Mouse (Mus musculus) layer of hippocampus, postnatal 25 days (tissue): ENCODE results near the gene Ntmt1. TPM values are rescaled to one million over a fixed set of nuclear protein-coding genes. Genes with fewer than 3 reads are reported as not detected.
A peak's percentile ranks its signal among the peaks of the same experiment; 100 is the strongest.

Experiments used
- DNase-seq, 2 experiments: peaks; one replicate each; pipeline ENCODE4 v3.0.0; 2022; ENCODE audit warnings: mixed read lengths in 2 of 2, low spot score in 1 of 2; ENCODE audit errors: extremely low spot score in 1 of 2
- total RNA-seq, 2 experiments: library from RNA; stranded (reverse); gene quantifications; 2 replicates each; pipeline ENCODE4 v1.2.3; 2021

The Ntmt1 gene
- total RNA-seq, 2 experiments from 2014 or later: 34.8 to 35.2 TPM

DNA sequence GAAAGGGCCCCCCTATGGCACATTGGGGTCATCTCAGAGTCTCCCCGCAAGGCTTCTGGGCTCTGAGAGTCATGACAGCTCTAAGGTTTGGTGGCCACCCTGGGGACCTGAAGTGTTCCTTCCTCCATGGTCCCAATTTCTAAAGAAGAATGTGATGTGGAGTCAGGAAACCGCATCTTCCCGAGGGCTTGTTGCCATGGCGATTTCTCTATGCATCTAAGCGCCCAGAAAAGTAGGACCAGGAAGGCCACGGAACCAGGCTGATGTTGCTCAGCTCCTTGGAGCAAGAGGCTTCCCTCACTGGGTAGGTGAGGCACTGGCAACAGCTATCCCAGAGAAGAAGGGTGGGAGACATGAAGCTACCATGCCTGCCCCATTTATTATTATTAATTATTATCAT lies 49.5 kb downstream of the Ntmt1 start:
- DNase-seq: no peak

DNA sequence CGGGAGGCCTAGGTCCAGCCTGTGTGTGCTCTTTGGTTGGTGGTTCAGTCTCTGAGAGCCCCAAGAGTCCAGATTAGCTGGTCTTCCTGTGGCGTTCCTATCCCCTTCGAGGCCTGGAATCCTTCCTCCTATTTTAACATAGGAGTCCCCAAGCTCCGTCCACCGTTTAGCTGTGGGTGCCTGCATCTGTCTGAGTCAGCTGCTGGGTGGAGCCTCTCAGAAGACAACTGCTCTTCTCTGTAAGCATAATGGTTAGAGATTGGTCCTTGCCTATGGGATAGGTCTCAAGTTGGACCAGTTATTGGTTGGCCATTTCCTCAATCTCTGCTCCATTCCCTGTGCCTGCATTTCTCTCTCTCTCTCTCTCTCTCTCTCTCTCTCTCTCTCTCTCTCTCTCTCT lies 52.2 kb downstream of the Ntmt1 start:
- DNase-seq: no peak

- no peak for DNase-seq
Measured at GRCm38 (mm10) chr2:30862081-30862480, 54.5 kb downstream of the Ntmt1 start.

DNA sequence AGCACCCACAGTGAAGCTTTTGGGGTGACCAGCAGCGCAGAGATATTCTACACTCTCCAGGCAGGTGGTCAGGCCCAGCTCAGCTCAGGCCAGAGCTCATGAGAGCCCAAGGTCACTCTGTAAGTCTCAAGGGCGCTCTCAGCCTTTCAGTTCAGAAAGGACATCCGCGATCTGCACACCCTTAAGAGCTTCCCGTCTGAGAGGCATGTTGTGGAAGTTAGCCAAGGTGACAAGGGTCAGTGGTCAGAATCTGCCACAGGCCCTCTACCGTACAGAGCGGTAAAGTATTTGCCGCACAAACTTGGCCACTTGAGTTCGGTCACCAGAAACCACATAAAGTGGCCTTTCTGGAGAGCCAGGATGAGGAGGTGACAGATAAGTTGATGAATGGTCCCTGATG lies 55.9 kb downstream of the Ntmt1 start:
- no peak for DNase-seq

- DNase-seq: no peak
Measured at GRCm38 (mm10) chr2:30864968-30865381, 57.3 kb downstream of the Ntmt1 start.

- no peak for DNase-seq
Measured at GRCm38 (mm10) chr2:30865426-30865825, 57.8 kb downstream of the Ntmt1 start.

DNA sequence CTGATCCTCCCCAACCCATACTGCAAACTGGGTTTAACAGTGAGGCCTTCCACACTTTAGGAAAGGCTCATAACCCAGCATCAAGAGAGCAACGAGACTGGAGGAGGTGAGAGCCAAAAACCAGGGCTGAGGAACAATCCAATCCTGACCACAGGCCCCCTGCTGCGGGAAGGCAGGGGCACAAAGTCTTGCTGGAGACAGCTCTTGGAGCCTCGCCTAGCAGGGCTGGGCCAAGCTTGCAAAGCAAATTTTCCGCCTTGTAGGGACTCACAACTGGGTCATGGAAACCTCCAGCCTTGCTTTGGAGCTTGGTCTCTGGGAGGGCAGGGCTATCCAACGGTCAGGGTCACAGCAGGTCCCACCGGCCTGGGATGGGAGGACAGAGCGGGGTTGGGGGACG lies 63.2 kb downstream of the Ntmt1 start:
- peak in 1 of 2 experiments; percentile 21 for DNase-seq

Other genes starting within 250 kb of the Ntmt1 start
- 10 to 100 TPM in 1 of 2 experiments, 1 to 10 TPM in 1; 3.0 to 10.3 TPM for gene Cstad, start 212.8 kb upstream of the Ntmt1 start, total RNA-seq
- 1 to 10 TPM; 4.0 to 5.5 TPM for gene 1700001O22Rik, start 4.2 kb upstream of the Ntmt1 start, total RNA-seq
- gene Asb6, start 22.5 kb downstream of the Ntmt1 start, total RNA-seq: 10 to 100 TPM; 35.1 to 40.1 TPM
- 1 to 10 TPM; 1.7 to 3.3 TPM for gene Prrx2, start 27.1 kb downstream of the Ntmt1 start, total RNA-seq
- gene Ptges, start 122.0 kb downstream of the Ntmt1 start, total RNA-seq: 1 to 10 TPM; 2.7 to 4.2 TPM
- 10 to 100 TPM; 37.4 to 39.6 TPM for gene Tor1b, start 145.1 kb downstream of the Ntmt1 start, total RNA-seq
- 10 to 100 TPM; 47.5 to 48.8 TPM for gene Tor1a, start 160.1 kb downstream of the Ntmt1 start, total RNA-seq
- gene BC005624, start 174.4 kb downstream of the Ntmt1 start, total RNA-seq: 10 to 100 TPM; 60.0 to 61.7 TPM
- gene Usp20, start 174.5 kb downstream of the Ntmt1 start, total RNA-seq: 10 to 100 TPM; 82.8 to 89.9 TPM